Mouse (Mus musculus) regulatory T cell (primary cell): Measurements from ENCODE around the gene Tmem185b.

Experiments
- in situ Hi-C: fragments of 300-600 bp; cut with MboI, MseI; formaldehyde crosslinking; loops from one replicate; pipeline ENCODE4 v1.15.1; 2025; ENCODE audit warnings: high pct_unique_total_duplicates

Tmem185b gene

DNA sequence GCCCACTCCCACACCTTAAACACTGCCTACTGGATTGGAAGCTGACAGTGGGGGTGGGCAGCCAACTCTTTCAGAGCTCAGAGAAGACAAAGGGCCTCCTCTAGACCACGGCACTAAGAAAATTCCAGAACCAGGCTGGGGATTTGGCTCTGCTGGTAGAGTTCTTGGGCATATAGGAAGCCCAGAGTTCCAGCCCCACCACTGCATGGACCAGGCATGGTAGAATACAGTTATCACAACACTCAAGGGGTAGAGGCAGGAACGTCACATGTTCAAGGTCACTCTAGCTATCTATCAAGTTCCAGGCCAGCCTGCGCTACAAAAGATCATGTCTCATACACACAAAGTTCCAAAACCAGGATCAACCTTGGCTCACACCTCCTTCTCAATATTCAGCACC is 22.8 kb upstream of the Tmem185b start:
- in situ Hi-C loops, result loop anchor here (25.0 kb wide), 1 partner anchor 1934 kb away; the partner anchor contains the start of gene Ccdc93

DNA sequence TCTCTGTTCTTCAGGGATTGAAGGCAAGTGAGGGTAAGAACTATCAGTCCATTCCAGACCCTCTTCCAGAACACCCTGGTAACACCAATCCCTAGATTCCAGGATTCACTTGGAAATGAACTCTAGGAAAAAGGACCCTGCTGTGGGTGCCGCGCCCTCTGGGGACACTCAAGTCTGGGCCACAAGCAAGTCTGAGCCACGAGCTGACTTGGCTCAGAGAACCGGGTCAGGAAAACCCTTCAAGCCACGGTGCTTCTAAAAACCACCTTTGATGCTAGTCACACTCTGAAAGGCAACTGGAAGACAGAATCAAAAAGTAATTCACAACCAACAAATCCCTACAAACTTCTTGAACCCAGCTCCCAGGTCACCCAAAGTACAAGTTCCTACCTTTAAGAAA is 22.2 kb upstream of the Tmem185b start:
- in situ Hi-C loops, result loop anchor here (25.0 kb wide), 1 partner anchor 1933 kb away; the partner anchor contains the start of gene Ccdc93

DNA sequence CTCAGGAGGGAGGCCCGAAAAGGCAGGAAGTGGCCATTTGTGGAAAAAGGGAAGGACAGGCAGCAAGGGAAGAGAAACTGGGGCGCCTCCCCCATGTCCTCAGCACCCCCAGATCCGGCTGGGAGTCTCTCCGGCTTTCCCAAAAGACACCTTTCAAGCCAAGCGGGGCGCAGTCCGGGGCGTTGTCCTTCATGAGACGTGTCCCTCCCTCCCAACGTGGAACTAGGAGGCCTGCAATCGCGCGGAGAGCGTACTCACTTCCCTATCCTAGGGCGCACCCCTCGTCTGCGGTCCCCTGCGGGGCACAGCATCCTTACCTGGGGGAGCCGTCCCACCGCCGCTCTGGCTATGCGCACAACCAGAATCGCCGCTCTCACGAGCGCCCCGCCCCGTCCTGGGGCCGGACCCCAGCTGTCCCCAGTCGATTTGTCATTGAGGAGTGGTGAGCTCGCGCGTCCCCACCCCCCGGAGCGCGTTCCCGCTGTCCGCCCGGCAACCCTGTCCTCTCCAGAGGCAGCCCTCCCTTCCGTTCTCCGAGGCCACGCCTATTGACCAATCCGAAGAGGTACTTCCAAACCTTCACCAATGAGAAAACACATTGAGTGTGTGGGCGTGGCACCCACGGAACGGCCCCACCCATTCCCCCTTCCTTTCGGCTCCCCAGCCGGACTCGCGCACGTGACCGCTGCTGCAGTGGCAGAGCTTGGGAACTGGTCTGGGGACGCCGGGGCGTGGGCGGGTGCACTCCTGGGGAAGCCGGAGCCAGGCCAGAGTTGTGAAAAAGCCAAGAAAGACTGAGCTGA is 21.5 kb upstream of the Tmem185b start, which contains the start of gene Ralb:
TSS of gene Ralb (minus strand) at position 535 of the 803 bp plus-strand sequence.
- in situ Hi-C loops, result loop anchor here (25.0 kb wide), 1 partner anchor 1933 kb away; the partner anchor contains the start of gene Ccdc93

DNA sequence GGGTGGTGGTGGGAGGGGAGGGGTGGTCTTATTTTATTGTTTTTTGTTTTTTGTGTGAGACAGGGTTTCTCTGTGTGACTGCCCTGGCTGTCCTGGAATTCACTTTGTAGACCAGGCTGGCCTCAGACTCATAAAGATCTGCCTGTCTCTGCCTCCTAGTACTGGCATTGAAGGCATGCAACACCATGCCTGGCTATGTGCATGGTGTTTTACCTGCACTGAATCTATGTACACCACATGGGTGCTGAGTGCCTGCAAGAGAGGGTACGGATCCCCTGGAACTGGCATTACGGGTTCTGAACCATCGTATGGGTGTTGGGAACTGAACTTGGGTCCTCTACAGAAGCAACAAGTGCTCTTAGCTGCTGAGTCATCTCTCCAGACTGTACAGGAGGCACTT is 20.0 kb upstream of the Tmem185b start:
- in situ Hi-C loops, result loop anchor here (25.0 kb wide), 1 partner anchor 1931 kb away; the partner anchor contains the start of gene Ccdc93

DNA sequence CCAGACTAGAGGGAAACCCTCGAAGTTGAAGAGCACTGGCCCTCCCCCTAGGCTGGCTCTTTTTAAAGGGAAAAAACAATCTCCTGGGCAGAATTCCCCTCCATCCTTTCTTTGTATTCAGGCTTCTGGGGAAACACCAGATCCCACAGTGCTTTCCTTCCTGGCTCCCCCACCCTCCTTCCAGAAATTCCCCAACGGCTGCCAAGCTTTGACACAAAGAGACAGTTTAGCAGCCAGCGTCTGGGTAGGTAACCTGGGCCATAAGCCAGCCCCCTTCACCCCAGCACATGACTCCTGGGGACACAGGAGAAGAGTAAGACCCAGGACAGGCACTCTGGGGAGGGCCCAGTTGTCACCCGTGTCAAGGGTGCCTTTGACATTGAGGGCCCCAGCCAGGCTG is 17.4 kb upstream of the Tmem185b start:
- in situ Hi-C loops, result loop anchor here (25.0 kb wide), 1 partner anchor 1929 kb away; the partner anchor contains the start of gene Ccdc93

DNA sequence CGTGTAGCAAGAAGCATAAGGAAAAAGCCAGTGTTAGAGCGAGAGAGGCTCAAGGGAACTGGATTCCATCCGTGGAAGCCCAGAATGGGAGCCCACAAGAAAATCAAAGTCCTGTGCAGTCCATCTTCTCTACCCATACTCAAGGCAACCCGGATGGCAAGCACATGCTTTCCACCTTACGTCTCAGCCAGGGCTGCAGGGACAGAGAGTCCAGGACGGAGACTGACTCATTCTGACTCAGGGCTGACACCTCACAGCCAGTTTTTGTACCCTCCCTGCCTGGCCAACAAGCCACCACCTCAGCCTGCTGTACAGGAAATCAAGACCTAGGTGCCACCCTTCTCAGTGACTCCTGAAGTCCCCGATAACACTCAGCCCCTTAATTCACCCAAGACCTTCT is 16.5 kb upstream of the Tmem185b start:
- in situ Hi-C loops, result loop anchor here (25.0 kb wide), 1 partner anchor 1928 kb away; the partner anchor contains the start of gene Ccdc93

DNA sequence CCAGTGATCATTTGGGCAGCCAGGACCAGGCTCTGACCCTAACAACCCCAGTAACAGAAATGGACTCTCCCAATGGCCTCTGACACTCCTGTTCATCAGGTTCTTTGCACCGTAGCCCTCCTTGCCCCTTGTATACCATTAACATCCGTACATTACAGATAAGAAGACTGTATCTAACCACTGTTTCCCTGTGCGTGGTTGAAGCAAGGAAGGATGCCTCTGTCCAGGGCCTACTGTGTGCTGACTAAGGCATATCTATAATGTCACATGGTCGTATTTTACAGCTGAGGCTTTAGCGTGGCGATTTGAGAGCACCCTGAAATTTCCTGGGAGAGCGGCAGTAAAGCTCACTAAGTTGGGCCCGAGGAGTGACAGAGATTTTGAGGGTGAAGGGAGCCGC is 15.6 kb upstream of the Tmem185b start:
- in situ Hi-C loops, result loop anchor here (25.0 kb wide), 1 partner anchor 1927 kb away; the partner anchor contains the start of gene Ccdc93

DNA sequence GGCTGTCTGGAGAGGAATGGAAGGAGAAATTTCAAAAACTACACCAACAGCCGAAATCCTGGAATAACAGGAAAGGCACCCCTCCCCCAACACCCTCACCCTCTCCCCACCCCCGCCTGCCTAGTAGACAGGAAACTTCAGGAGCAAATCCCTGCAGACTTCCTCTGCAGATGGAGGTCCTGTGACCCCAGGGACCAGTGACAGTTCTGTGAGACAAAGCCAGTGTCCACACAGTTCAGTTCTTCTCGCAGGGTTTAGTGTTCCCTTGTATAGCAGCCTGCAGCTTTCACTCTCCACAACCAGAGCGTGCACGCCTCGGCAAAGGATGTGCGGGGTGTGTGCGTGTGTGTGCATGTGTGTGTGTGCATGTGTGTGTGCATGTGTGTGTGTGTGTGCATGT is 15.1 kb upstream of the Tmem185b start:
- in situ Hi-C loops, result loop anchor here (25.0 kb wide), 1 partner anchor 1926 kb away; the partner anchor contains the start of gene Ccdc93

DNA sequence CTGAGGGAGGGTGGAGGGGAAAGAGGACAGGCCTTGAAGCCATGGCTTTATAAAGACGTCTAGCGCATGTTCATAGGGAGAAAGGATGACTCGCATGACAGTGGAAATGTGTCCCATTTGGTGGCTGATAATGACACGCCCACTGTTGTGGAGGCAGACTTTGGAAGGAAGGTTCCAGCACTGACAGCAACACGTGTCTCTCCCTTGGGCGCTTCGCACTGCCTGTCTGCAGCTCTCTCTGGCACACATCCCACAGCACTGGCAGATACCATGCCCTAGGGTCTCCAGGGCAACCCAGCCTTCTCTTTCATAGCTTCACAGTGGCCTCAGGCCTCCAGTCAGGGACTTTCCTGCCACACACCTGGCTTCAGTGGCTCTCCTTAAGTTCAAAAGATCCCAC is 7.9 kb upstream of the Tmem185b start:
- in situ Hi-C loops, result loop anchor here (25.0 kb wide), 1 partner anchor 1919 kb away; the partner anchor contains the start of gene Ccdc93

DNA sequence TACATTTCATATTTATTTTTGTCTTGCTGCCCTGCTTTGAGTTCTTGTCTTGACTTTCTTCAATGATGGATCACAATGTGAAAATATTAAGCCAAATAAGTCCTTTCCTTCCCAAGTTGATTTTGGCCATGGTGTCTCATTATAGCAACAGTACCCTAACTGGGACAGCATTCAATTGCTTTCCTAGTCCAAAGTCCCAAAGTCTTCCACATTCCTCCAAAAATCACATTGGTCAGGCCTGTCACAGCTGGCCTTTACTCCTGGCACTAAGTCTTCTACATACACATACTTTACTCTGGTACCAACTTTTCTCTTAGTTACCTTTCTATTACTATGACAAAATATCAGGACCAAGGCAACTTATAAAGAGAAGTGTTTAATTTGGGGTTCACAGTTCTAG is 7.2 kb upstream of the Tmem185b start:
- in situ Hi-C loops, result loop anchor here (25.0 kb wide), 1 partner anchor 1919 kb away; the partner anchor contains the start of gene Ccdc93

DNA sequence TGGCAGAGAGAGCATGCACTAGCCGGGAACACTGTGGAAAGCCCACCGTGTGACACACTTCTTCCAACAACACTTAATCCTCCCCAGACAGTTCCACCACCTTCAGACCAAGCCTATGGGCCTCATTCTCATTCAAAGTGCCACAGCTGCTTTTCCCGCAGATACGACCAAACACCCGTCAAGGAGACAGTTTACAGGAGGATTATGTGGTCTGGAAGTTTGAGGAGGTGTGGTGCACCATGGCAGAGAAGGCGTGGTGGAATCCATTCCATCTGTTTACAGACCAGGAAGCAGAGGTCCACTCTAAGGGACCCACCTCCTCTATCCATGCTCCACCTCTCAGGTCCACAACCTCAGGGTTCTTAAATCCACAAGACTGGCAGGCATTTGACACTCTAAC is 6.7 kb upstream of the Tmem185b start:
- in situ Hi-C loops, result loop anchor here (25.0 kb wide), 1 partner anchor 1918 kb away; the partner anchor contains the start of gene Ccdc93

DNA sequence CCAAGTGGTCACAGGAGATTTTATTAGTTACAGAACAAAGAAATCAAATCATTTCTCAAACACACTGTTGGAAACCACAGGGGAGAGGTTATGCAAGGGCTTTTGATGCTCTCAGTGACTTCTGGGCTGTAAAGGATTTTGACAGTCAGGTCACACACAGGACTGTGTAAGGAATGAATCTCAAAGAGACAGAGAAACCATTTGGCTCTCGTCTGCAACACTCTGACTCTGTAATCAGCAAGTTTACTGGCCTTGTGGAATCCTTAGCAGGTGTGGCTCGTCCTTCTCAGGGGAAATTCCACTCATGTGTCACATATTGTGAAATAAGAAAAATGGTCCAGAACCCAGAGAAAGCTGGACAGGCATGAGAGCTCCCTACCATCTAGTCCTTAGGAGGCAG is 4.9 kb upstream of the Tmem185b start:
- in situ Hi-C loops, result loop anchor here (25.0 kb wide), 1 partner anchor 1916 kb away; the partner anchor contains the start of gene Ccdc93

DNA sequence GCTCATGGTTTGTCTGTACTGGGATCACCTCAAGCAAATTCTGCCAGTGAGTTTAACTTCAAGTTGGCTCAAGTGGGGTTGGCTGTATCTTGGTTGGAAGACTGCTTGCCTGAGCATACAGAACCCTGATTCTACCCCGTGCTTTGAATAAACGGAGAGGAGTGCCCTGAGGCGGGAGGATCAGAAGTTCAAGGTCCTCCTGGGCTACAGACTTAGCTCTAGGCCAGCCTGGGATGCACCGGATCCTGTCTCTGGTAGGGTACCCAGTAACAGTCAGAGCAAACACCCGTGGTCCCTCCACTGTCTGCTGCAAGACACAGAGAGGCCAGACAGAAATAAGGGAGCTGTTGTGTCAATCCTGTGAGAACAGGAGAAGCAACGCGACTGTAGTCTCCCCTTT is 4.3 kb upstream of the Tmem185b start:
- in situ Hi-C loops, result loop anchor here (25.0 kb wide), 1 partner anchor 1916 kb away; the partner anchor contains the start of gene Ccdc93

DNA sequence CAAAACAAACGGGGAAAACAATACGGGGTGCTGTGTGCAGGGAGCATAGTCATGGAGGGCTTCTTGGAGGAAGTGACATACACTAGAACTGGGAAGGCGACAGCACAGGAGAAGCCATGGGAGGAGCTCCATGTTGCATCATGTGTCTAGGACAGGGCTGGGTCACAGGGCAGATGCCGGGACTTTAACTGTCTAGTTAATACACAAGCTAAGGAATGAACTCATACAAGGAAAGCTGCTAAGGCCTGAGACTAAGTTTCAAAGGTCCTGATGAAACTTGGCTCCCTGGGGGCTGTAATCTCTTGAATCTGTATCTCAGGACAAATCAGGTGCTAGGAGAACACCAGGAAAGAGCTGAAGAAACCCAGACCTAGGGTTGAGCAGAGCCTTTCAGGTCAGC is 3.2 kb upstream of the Tmem185b start:
- in situ Hi-C loops, result loop anchor here (25.0 kb wide), 1 partner anchor 1915 kb away; the partner anchor contains the start of gene Ccdc93

DNA sequence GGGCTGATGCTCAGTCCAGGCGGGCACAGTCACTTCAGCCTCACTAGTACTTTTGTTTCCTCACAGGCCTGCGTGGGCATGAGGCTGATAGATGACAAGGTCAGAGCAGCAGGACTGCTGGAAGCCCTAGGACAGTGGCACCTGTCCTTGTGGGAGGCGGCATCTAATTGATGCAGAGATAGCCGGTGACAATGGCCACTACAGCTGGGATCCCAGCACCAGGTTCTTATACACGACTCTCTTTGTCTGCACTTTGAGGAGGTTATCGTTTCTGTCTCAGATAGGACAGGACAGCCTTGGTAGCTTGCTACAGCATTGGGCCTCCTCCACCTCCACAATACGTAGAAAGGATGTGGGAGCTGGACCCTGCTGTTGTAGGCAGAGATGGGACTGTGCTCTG is 2.6 kb upstream of the Tmem185b start:
- in situ Hi-C loops, result loop anchor here (25.0 kb wide), 1 partner anchor 1914 kb away; the partner anchor contains the start of gene Ccdc93

DNA sequence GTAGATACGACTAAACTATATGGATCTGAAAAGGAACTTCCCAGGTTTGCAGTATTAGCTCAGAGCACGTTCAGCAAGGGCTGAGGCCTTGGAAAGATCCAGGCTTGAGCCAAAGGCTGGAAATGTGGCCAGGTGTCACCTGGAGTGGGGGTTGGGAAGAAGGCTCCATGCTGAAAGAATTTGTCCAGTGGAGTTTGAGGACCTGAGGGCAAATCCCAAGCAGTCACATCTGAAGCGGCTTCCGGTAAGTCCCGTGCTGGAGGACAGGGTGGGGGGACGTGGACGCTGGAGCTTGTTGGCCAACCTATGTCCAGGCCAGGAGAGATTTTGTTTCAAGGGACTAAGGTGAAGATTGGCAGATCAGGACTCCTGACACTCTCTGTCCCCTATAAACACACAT is 2.1 kb upstream of the Tmem185b start:
- in situ Hi-C loops, result loop anchor here (25.0 kb wide), 1 partner anchor 1913 kb away; the partner anchor contains the start of gene Ccdc93

DNA sequence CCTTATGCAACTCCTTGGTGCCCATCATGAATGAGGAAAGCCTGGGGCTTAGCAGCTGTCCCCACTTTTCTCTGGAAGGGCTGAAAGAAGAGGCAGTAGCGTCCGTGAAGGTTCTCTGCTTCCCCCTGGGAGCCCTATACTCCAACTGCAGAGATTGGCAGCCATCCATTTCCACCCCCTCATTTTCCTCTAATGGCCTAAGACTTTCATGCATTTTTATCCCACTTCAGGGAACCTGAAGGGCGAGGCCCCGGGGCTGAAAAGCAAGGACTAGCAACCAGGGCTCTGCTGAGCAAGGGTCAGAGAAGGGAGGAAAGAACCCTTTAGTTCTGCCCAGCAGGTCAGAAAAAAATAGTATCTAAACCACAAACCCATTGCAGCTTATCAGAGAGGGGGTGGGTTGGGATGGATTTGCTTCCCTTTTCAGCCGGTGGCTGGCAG is 936 bp upstream of the Tmem185b start:
- in situ Hi-C loops, result no loop called here

DNA sequence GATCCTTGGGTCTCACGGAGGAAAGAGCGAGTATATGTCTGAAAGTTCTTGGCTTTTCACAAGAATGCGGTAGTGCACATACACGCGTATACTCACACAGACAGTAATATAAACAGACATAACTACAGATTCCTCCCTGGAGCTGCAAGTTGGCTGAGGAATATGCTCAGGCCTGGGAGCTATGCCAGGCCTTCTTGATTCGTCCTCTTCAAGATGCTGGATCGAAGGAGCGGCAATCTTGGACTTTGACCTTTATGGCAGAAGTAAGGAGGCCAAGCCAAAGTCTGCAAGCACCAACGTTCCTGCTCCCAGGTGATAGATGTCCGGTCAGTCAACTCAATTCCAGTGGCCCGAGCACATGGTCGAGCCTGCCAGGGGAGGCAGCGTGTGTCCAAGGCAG is 5.0 kb downstream of the Tmem185b start:
- in situ Hi-C loops, result no loop called here

DNA sequence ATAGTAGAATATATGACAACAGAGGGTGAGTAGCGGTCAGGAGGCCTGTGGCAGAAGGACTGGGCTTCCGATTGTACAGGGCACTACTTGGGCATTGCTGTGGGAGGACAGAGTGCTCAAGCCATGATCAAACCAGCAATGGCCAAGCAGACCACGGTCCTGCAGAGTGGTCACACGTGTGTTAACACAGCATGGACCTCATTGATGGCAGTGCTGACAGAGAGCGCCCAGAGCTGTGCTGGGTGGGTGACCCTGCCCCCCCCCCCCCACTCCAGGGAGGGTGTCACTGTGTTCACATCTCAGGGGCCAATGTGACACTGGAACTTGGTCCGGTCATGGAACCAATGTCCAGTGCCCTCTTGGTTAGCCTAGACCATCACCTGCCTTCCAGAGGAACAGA is 6.2 kb downstream of the Tmem185b start:
- in situ Hi-C loops, result no loop called here

DNA sequence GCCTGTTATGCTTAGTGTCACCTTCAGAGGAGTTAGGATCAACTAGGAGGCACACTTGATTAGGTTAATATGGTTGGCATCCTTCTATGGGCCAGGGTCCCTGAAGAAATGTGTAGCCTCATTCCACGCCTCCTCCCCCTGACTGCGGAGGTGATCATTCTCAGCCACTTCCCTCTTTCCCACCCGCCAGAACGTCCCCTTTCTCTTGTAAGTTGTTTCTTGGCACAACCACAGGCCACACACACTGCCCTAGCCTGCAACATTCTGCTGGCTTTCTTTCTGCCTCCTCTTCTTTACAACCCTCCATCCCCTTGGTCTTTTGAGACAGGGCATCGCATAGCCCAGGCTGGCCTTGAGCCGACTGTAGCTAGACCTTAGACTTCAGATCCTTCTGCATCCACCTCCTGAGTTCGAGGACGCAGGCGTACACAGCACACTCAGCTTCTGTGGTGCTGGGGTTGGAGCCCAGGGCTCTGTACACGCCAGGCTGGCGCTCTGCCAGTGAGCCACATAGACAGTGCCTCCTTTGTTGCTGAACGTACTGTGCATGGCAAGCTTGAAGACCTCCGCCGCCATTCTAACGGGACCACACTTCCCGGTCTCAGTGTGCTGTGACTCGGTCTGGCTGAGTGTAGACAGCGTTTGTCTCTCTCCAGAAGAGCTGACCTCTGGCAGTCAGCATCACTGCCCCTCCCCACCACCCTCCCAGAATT is 7.3 kb downstream of the Tmem185b start:
- in situ Hi-C loops, result no loop called here

DNA sequence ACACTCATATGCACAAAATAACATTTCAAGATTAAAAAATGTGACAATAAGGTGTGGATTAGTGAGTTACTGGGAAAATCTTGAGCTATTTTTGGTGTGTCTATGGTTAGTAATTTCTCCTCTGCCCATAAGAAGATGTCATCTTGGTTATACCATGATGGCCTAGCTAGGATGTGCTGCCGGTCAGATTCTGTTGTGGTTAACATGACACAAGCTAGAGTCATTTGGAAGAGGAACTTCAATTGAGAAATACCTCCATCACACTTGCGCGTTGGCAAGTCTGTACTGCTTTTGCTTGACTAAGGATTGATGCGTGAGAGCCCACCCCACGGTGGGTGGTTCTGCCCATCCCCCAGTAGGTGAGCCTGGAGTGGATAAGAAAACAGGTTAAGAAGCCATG is 8.4 kb downstream of the Tmem185b start:
- in situ Hi-C loops, result no loop called here

DNA sequence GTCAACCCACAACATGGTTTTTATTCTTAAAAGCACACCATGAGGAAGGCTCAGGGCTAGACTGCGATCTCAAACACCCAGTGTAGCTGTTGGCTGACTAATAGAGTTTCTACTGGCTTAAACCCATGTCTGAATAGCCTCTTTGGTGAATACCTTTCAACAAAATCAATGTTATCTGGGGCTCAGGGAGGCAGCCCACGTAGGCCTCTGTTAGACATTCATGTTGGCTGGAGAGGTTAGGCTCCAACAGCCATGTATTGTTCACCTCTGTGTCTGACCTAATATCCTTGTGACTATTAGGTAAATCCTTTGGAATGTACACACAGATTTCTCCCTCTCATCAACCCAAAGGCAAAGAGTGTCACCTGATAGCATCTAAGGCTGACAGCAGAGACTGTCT is 10.2 kb downstream of the Tmem185b start:
- in situ Hi-C loops, result no loop called here
